8 mouse cellular contexts compared by ENCODE assay signal in the genomic region with DNA sequence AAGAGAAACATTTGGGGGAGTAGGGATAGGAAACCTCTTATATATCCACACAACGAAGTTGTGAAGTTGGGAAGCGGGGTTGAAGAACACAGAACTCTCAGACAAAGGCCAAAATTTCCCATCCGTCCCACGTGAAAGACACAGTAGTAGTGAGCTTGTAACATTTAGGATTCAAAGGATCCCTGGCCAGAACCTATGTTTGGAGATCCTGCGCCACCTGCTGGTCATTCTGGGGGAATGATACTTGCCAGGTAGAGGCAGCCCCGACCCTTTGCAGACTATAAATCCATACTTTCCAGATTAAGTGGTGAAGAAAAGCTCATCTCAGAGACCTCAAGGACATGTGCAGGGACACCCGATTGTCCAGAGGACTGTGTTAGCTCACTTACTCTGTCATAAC. TPM values are rescaled to one million over a fixed set of nuclear protein-coding genes. Genes with fewer than 3 reads are reported as not detected.
DNase-seq lines count a peak whose midpoint lies in the region; ATAC-seq and TF ChIP-seq lines count a peak whose summit lies in the region.

No protein-coding gene starts in this region.

- 0 out of 2 replicates have a peak overlapping the region, but pooled peaks have one; percentile 16 for H3K4me2 ChIP-seq in heart, embryonic 16.5 days (ENCODE audit: low read depth, low read length)
- no peak overlapping the region for H3K4me2 ChIP-seq in liver, embryonic 13.5 days
- H3K4me2 ChIP-seq in neural tube, embryonic 13.5 days: no peak overlapping the region

- no peak overlapping the region for H3K27ac ChIP-seq in forebrain, embryonic 10.5 days
- no peak overlapping the region for H3K27ac ChIP-seq in heart, embryonic 16.5 days (ENCODE audit: low read length)
- H3K27ac ChIP-seq in liver, embryonic 13.5 days: no peak overlapping the region
- no peak overlapping the region for H3K27ac ChIP-seq in neural tube, embryonic 13.5 days (replicated peaks)
- no peak overlapping the region for H3K27ac ChIP-seq in testis, adult 2 months (ENCODE audit: control insufficient read depth, insufficient read depth, low read depth, low read length)

- H3K27me3 ChIP-seq in forebrain, embryonic 10.5 days (ENCODE audit: poor library complexity, severe bottlenecking): no peaks in the 10 kb centered on the region
- H3K27me3 ChIP-seq in heart, embryonic 16.5 days (ENCODE audit: control insufficient read depth, insufficient read depth, low read length): no peaks in the 10 kb centered on the region
- H3K27me3 ChIP-seq in liver, embryonic 13.5 days: no peaks in the 10 kb centered on the region
- H3K27me3 ChIP-seq in neural tube, embryonic 13.5 days: no peaks in the 10 kb centered on the region
- H3K27me3 ChIP-seq in testis, adult 2 months (ENCODE audit: control insufficient read depth, insufficient read depth, low read length): no peaks in the 10 kb centered on the region

- TF ChIP-seq CTCF in brain, embryonic 14.5 days (IDR thresholded peaks at IDR 0.05; ENCODE audit: borderline replicate concordance, extremely low read depth, insufficient read depth, insufficient read length): peak; percentile 87
- peak; percentile 70; the same call in 1 of the 2 replicates for TF ChIP-seq CTCF in testis, adult 2 months (IDR thresholded peaks at IDR 0.05; ENCODE audit: control insufficient read depth, insufficient read depth, insufficient replicate concordance, low read depth, low read length)

- no peaks in the 10 kb centered on the region for H3K9me3 ChIP-seq in forebrain, embryonic 10.5 days
- no peaks in the 10 kb centered on the region for H3K9me3 ChIP-seq in heart, embryonic 16.5 days (replicated peaks; ENCODE audit: control insufficient read depth, low read length)
- no peaks in the 10 kb centered on the region for H3K9me3 ChIP-seq in liver, embryonic 13.5 days (replicated peaks)
- no peaks in the 10 kb centered on the region for H3K9me3 ChIP-seq in neural tube, embryonic 13.5 days

- no peak for TF ChIP-seq POLR2A in brain, embryonic 14.5 days (IDR thresholded peaks at IDR 0.05; ENCODE audit: borderline replicate concordance, extremely low read depth, insufficient read depth, insufficient read length, poor library complexity, severe bottlenecking)
- no peak for TF ChIP-seq POLR2A in testis, adult 2 months (IDR thresholded peaks at IDR 0.05; ENCODE audit: control insufficient read depth, low read depth, low read length)

- no peak overlapping the region for H3K4me3 ChIP-seq in forebrain, embryonic 10.5 days
- H3K4me3 ChIP-seq in heart, embryonic 16.5 days (ENCODE audit: low read length): no peak overlapping the region
- no peak overlapping the region for H3K4me3 ChIP-seq in liver, embryonic 13.5 days (replicated peaks)
- no peak overlapping the region for H3K4me3 ChIP-seq in neural tube, embryonic 13.5 days
- H3K4me3 ChIP-seq in testis, adult 2 months (ENCODE audit: control insufficient read depth, low read depth, low read length): no peak overlapping the region

- 15% methylated on average over 7 of the region's 7 CpGs for WGBS in forebrain, embryonic 10.5 days
- 4% methylated on average over 7 of the region's 7 CpGs for WGBS in heart, embryonic 16.5 days
- WGBS in liver, embryonic 13.5 days (ENCODE audit: insufficient replicate concordance): 6% methylated on average over 7 of the region's 7 CpGs
- 13% methylated on average over 7 of the region's 7 CpGs for WGBS in neural tube, embryonic 13.5 days

- no peak overlapping the region for H3K9ac ChIP-seq in heart, embryonic 16.5 days (ENCODE audit: low read length)
- no peak overlapping the region for H3K9ac ChIP-seq in liver, embryonic 13.5 days
- no peak overlapping the region for H3K9ac ChIP-seq in neural tube, embryonic 13.5 days

- peak; percentile 84 for ATAC-seq in CD4-positive, CD25-positive, alpha-beta regulatory T cell, adult 4 months
- ATAC-seq in heart, embryonic 16.5 days (replicated peaks; ENCODE audit: extremely low read depth, insufficient read depth, low FRiP score): peak; percentile 74
- ATAC-seq in liver, embryonic 13.5 days (ENCODE audit: low read depth): 0 out of 2 replicates have a peak, but pooled peaks have one; percentile 29
- peak; percentile 75 for ATAC-seq in neural tube, embryonic 13.5 days (ENCODE audit: low read depth)

- no peaks in the 10 kb centered on the region for H3K4me1 ChIP-seq in forebrain, embryonic 10.5 days
- peaks cover 2% of the 10 kb centered on the region; the same call in 1 of the 2 replicates for H3K4me1 ChIP-seq in heart, embryonic 16.5 days (ENCODE audit: control insufficient read depth, insufficient read depth, low read length)
- 0 out of 2 replicates have a peak, but pooled peaks cover 7% of the 10 kb centered on the region for H3K4me1 ChIP-seq in liver, embryonic 13.5 days (replicated peaks)
- no peaks in the 10 kb centered on the region for H3K4me1 ChIP-seq in neural tube, embryonic 13.5 days (replicated peaks)
- no peaks in the 10 kb centered on the region for H3K4me1 ChIP-seq in testis, adult 2 months (ENCODE audit: control insufficient read depth, insufficient read depth, low read length)

- peak; percentile 91 for DNase-seq in brain, embryonic 14.5 days (ENCODE audit: low read depth)
- peak; percentile 76 for DNase-seq in forebrain, embryonic 10.5 days (ENCODE audit: extremely low spot score, low spot score)
- DNase-seq in kidney, postnatal 14 days: peak; percentile 86
- DNase-seq in liver, embryonic 13.5 days: no peak

- H3K36me3 ChIP-seq in forebrain, embryonic 10.5 days (replicated peaks): no peaks in the 10 kb centered on the region; the same call in 1 of the 2 replicates
- H3K36me3 ChIP-seq in heart, embryonic 16.5 days (ENCODE audit: control insufficient read depth, insufficient read depth): no peaks in the 10 kb centered on the region
- H3K36me3 ChIP-seq in liver, embryonic 13.5 days: no peaks in the 10 kb centered on the region
- H3K36me3 ChIP-seq in neural tube, embryonic 13.5 days: no peaks in the 10 kb centered on the region; the same call in 1 of the 2 replicates
- no peaks in the 10 kb centered on the region for H3K36me3 ChIP-seq in testis, adult 2 months (ENCODE audit: control insufficient read depth, insufficient read depth, low read length)

RNA-seq across cellular contexts. Expression of a gene that starts 14.1 kb away (rescaled TPM):
- polyA plus RNA-seq in CD4-positive, CD25-positive, alpha-beta regulatory T cell, adult 4 months (2017; shearing (Covaris generic)): under 1 TPM in 1 of 2 experiments, not detected in 1; 0.17 TPM
- 7.4 and 10.6 TPM in 2 replicates for polyA plus RNA-seq in brain, embryonic 14.5 days (2012; rRNA removed)
- 28.0 and 28.3 TPM in 2 replicates for polyA plus RNA-seq in forebrain, embryonic 10.5 days (2016; fragmentation: Nextera tagmentation; extraction: Ambion mirVana)
- polyA plus RNA-seq in heart, embryonic 16.5 days (2015; fragmentation: Nextera tagmentation; extraction: Ambion mirVana): 38.3 and 44.9 TPM in 2 replicates
- 12.9 and 14.1 TPM in 2 replicates for polyA plus RNA-seq in liver, embryonic 13.5 days (2015; fragmentation: Nextera tagmentation; extraction: Ambion mirVana)
- 14.6 and 16.1 TPM in 2 replicates for polyA plus RNA-seq in neural tube, embryonic 13.5 days (2015; fragmentation: Nextera tagmentation; extraction: Ambion mirVana)
- polyA plus RNA-seq in testis, adult 2 months (2012; rRNA removed): 0.65 and 0.69 TPM in 2 replicates

RNA-seq across cellular contexts. Expression of a gene that starts 42.5 kb away (rescaled TPM):
- polyA plus RNA-seq in CD4-positive, CD25-positive, alpha-beta regulatory T cell, adult 4 months (2017; shearing (Covaris generic)): 10 to 100 TPM; 10.1 to 11.2 TPM
- polyA plus RNA-seq in brain, embryonic 14.5 days (2012; rRNA removed): 11.1 and 11.4 TPM in 2 replicates
- 3.4 and 4.4 TPM in 2 replicates for polyA plus RNA-seq in forebrain, embryonic 10.5 days (2016; fragmentation: Nextera tagmentation; extraction: Ambion mirVana)
- 0.69 and 0.92 TPM in 2 replicates for polyA plus RNA-seq in heart, embryonic 16.5 days (2015; fragmentation: Nextera tagmentation; extraction: Ambion mirVana)
- polyA plus RNA-seq in liver, embryonic 13.5 days (2015; fragmentation: Nextera tagmentation; extraction: Ambion mirVana): 2.2 and 2.7 TPM in 2 replicates
- 9.0 and 9.4 TPM in 2 replicates for polyA plus RNA-seq in neural tube, embryonic 13.5 days (2015; fragmentation: Nextera tagmentation; extraction: Ambion mirVana)
- 0.64 and 0.72 TPM in 2 replicates for polyA plus RNA-seq in testis, adult 2 months (2012; rRNA removed)

Comparison
In these comparisons a context has a peak if more than half of its experiments do, and no peak if none do; other contexts are left out.
1. ATAC-seq: peak in every context shown above with its lines; median percentile 84 in CD4-positive, CD25-positive, alpha-beta regulatory T cell, adult 4 months; 75 in neural tube, embryonic 13.5 days; 74 in heart, embryonic 16.5 days; 29 in liver, embryonic 13.5 days.